Mouse (Mus musculus) intestine, embryonic 14.5 days (tissue): ENCODE measurements around the gene Mmp21. TPM values are rescaled to one million over a fixed set of nuclear protein-coding genes. Genes with fewer than 3 reads are reported as not detected.
"Not testable (repeated sequence)": the region's sequence is repeated elsewhere in the genome, so short reads cannot be mapped to it uniquely, and the experiment has no call there.

Source experiments
- ATAC-seq: fragments of 200-750 bp; cut with Nextera tagmentation; replicated peaks from 2 replicates; pipeline ENCODE4 v1.8.0; 2017; ENCODE audit warnings: low read depth, moderate number of reproducible peaks, moderate TSS enrichment, moderate library complexity; ENCODE audit not compliant: low FRiP score, low TSS enrichment
- DNase-seq: peaks from one replicate; pipeline ENCODE4 v3.0.0-alpha.2; 2018; ENCODE audit warnings: low spot score
- H3K27ac ChIP-seq: fragments of 300-500 bp; sonication (generic); 2 replicates; pipeline ENCODE4 v1.5.1; 2014; ENCODE audit warnings: low read depth, mild to moderate bottlenecking, control low read depth
- H3K27me3 ChIP-seq: fragments of 300-500 bp; sonication (generic); replicated peaks from 2 replicates; pipeline ENCODE4 v1.6.1; 2014; ENCODE audit warnings: low read length, control low read depth; ENCODE audit not compliant: control insufficient read depth, insufficient read depth
- H3K36me3 ChIP-seq: fragments of 300-500 bp; sonication (generic); 2 replicates; pipeline ENCODE4 v1.6.1; 2014; ENCODE audit warnings: low read length, control low read depth; ENCODE audit not compliant: control insufficient read depth, insufficient read depth
- H3K4me1 ChIP-seq: fragments of 300-500 bp; sonication (generic); replicated peaks from 2 replicates; pipeline ENCODE4 v1.6.1; 2014; ENCODE audit warnings: low read length, control low read depth, mixed read lengths; ENCODE audit not compliant: control insufficient read depth, insufficient read depth
- H3K4me2 ChIP-seq: fragments of 300-500 bp; sonication (generic); 2 replicates; pipeline ENCODE4 v1.6.1; 2014; ENCODE audit warnings: low read length
- H3K4me3 ChIP-seq: fragments of 300-500 bp; sonication (generic); 2 replicates; pipeline ENCODE4 v1.5.1; 2014; ENCODE audit warnings: low read depth, low read length, control low read depth, mixed read lengths
- H3K9ac ChIP-seq: fragments of 300-500 bp; sonication (generic); 2 replicates; pipeline ENCODE4 v1.6.1; 2014; ENCODE audit warnings: mild to moderate bottlenecking, low read length
- H3K9me3 ChIP-seq: fragments of 300-500 bp; sonication (generic); 2 replicates; pipeline ENCODE4 v1.6.1; 2016; ENCODE audit warnings: low read length, control low read depth; ENCODE audit not compliant: control insufficient read depth
- WGBS: fragments of 180-500 bp; shearing (Covaris S2); extraction: QIAGEN DNeasy Blood & Tissue Kit; methylation state at CpG from one replicate; pipeline ENCODE4 v1.1.7; 2014; 5-methylcytosine and 5-hydroxymethylcytosine counted together
- polyA plus RNA-seq: library from polyadenylated mRNA; unstranded; fragments of >200 nt; fragmentation: Nextera tagmentation; extraction: Ambion mirVana; gene quantifications from 2 replicates; pipeline ENCODE4 v1.2.1, GENCODE M21; 2014

Mmp21 gene
- polyA plus RNA-seq, 1 experiment from 2014 or later = not detected

DNA sequence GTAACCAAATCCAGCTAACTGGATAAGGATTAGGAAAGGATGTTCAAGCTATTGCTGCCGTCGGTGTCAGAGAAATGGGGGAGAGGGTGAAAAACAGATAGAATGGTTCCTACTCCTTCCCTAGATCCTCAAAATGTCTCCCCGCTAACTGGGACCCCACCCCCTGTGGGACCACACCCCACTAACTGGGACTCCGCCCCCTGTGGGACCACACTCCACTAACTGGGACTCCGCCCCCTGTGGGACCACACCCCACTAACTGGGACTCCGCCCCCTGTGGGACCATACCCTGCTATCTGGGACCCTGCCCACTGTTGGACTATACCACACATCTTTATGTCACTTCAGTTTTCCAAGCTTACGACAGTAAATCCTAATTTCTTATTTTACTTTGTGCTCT lies 24.0 kb upstream of the Mmp21 start:
- peaks cover 2% of the 10 kb centered on the region; the same call in 1 of the 2 replicates for H3K4me1 ChIP-seq
- no peak overlapping the region for H3K4me3 ChIP-seq
- H3K27ac ChIP-seq = no peak overlapping the region
- H3K9ac ChIP-seq = no peak overlapping the region
- peaks cover 5% of the 10 kb centered on the region; the same call in 1 of the 2 replicates for H3K9me3 ChIP-seq
- WGBS = 89% methylated on average over 7 of the region's 7 CpGs
- no peaks in the 10 kb centered on the region for H3K27me3 ChIP-seq
- H3K36me3 ChIP-seq = 0 out of 2 replicates have a peak, but pooled peaks cover 4% of the 10 kb centered on the region
- no peak for ATAC-seq
- no peak for DNase-seq
- no peak overlapping the region for H3K4me2 ChIP-seq

DNA sequence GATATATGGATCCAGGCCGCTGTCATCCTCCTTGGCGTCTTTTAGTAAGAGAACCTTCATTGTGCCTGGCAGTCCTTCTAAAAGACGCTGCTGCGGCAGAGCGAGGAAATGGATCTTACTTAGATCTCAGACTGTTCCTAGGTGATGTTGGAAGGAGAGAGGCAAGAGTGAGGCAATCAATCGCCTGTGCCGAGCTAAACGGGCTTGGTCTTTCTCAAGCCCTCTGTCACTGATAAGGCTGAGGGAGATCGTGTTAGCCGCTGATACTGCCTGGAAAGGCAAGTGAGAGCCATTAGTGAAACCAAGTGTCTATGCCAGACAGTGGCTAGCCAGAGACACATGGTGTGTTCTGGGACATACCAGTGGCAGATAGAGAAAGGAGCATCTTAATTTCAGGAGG lies 22.5 kb upstream of the Mmp21 start:
- H3K36me3 ChIP-seq = peaks cover 7% of the 10 kb centered on the region; the same call in 1 of the 2 replicates
- no peak overlapping the region for H3K4me2 ChIP-seq
- no peak overlapping the region for H3K9ac ChIP-seq
- H3K27ac ChIP-seq = no peak overlapping the region
- H3K4me3 ChIP-seq = no peak overlapping the region
- no peaks in the 10 kb centered on the region for H3K4me1 ChIP-seq
- 73% methylated on average over 10 of the region's 10 CpGs for WGBS
- DNase-seq (no peak), ATAC-seq (no peak)
- peaks cover under 1% of the 10 kb centered on the region; the same call in 1 of the 2 replicates for H3K9me3 ChIP-seq
- H3K27me3 ChIP-seq = no peaks in the 10 kb centered on the region

DNA sequence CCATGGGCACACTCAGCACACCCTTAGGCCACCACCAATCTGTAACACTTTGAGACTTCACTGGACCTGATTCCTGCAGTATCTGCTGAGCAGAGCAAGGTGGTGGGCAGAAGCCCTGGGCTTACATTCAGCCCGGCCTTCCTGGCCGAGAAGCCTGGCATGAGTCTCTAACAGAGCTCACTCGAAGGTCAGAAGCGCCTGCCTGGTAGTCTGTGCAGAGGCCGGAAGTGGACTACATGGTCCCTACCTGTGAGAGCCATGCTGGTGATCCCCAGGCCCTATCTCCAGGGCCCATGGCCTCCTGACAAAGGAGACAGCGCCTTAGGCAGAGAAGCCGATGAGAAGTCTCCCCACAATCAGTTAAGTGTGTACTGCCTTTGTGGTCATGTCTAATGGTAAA lies 21.5 kb upstream of the Mmp21 start:
- ATAC-seq = no peak
- WGBS = 92% methylated on average over 7 of the region's 7 CpGs
- no peaks in the 10 kb centered on the region for H3K9me3 ChIP-seq
- no peak overlapping the region for H3K4me3 ChIP-seq
- no peak overlapping the region for H3K27ac ChIP-seq
- no peak overlapping the region for H3K9ac ChIP-seq
- no peak for DNase-seq
- no peaks in the 10 kb centered on the region for H3K27me3 ChIP-seq
- H3K4me2 ChIP-seq = no peak overlapping the region
- H3K4me1 ChIP-seq = no peaks in the 10 kb centered on the region
- H3K36me3 ChIP-seq = peaks cover 13% of the 10 kb centered on the region; the same call in 1 of the 2 replicates

DNA sequence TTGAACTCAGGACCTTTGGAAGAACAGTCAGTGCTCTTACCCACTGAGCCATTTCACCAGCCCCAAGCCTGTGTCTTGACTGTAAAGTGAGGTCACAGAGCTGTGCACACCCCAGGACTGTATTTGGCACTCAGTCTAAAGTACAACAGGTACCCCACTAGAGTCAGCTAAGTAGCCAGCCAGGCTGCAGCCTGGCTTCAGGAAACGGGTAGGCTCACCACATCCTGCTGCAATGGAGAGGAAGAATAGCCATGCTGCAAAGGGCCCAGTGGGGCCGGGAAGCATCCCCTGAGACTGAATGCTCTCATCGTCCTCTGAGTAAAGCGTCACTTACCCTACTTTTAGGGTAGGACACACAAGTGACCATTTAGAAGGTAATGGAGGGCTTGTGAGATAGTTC lies 20.0 kb upstream of the Mmp21 start:
- Histone ChIP-seq H3K4me3 (no peak overlapping the region), H3K4me1 (no peaks in the 10 kb centered on the region), H3K9me3 (no peaks in the 10 kb centered on the region), H3K36me3 (peaks cover 13% of the 10 kb centered on the region; the same call in 1 of the 2 replicates), H3K27ac (no peak overlapping the region), H3K9ac (no peak overlapping the region), H3K27me3 (no peaks in the 10 kb centered on the region), H3K4me2 (no peak overlapping the region)
- WGBS = 87% methylated on average over 4 of the region's 4 CpGs
- ATAC-seq (no peak), DNase-seq (no peak)

DNA sequence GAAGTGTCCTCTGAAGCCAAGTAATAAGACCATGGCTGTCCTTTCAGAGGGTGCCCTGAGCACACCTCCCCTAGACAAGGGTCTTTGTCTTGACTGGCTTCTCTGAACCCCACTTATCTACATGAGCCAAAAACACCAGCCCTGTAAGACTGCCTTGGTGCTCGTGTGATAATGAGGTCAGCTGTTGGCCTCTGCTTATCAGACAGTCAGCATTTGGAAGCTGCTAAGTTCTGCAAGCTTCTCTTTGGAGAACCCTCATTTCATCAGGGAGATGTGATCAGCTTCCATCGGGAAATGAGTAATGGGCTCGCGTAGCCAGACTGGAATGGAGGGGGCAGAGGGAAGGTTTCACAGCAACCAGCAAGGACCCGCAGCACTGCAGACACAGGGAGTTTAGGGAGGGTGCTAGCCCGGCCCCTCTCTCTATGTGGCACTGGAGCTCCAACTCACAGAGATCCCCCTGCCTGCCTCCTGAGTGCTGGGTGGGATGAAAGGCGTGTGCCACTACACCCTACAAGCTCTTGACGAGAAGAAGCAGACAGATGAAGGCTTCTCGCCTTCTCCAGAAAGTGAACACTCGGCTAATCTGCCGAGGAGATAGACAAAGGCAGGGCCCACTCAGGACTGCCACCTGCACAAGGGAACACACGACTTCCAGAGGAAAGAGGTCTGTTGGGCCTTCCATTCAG lies 18.3 kb upstream of the Mmp21 start:
- ATAC-seq (no peak), DNase-seq (no peak)
- no peak overlapping the region for H3K4me3 ChIP-seq
- no peak overlapping the region for H3K9ac ChIP-seq
- H3K27ac ChIP-seq = no peak overlapping the region
- H3K4me2 ChIP-seq = no peak overlapping the region
- WGBS = 85% methylated on average over 12 of the region's 12 CpGs
- H3K36me3 ChIP-seq = peaks cover 13% of the 10 kb centered on the region; the same call in 1 of the 2 replicates
- no peaks in the 10 kb centered on the region for H3K9me3 ChIP-seq
- no peaks in the 10 kb centered on the region for H3K27me3 ChIP-seq
- H3K4me1 ChIP-seq = no peaks in the 10 kb centered on the region

DNA sequence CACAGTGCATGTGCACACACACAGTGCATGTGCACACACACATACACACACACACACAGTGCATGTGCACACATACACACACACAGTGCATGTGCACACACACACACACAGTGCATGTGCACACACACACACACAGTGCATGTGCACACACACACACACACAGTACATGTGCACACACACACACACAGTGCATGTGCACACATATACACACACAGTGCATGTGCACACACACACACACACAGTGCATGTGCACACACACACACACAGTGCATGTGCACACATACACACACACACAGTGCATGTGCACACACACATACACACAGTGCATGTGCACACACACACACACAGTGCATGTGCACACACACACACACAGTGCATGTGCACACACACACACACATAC lies 5.8 kb upstream of the Mmp21 start:
- not testable (repeated sequence) for H3K4me2 ChIP-seq, DNase-seq, H3K4me1 ChIP-seq, H3K27me3 ChIP-seq, H3K27ac ChIP-seq, H3K9ac ChIP-seq, ATAC-seq, H3K4me3 ChIP-seq
- Histone ChIP-seq H3K36me3 (peaks cover 15% of the 10 kb centered on the region), H3K9me3 (0 out of 2 replicates have a peak, but pooled peaks cover 10% of the 10 kb centered on the region)

DNA sequence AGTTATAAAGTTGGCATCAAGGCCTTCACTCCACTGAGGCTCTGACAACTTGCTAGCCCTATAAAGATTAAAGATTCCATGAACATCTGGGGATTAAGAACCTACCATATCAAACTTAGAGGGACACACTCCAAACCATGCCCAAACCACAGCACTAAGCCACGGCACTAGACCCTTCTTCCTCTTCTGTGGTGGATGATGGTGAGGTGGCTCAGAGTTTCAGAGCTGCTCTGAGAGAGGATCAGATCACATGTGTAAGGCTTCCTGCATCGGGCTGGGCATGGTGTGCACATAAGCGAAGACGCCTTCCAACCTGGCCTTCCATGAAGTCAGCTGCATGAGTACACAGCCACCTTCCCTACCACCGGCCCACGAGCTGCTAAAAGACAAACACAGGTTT lies 4.8 kb upstream of the Mmp21 start:
- Histone ChIP-seq H3K27ac (no peak overlapping the region), H3K9ac (no peak overlapping the region), H3K36me3 (peaks cover 8% of the 10 kb centered on the region; the same call in 1 of the 2 replicates), H3K9me3 (0 out of 2 replicates have a peak, but pooled peaks cover 10% of the 10 kb centered on the region), H3K4me3 (no peak overlapping the region), H3K27me3 (no peaks in the 10 kb centered on the region), H3K4me2 (no peak overlapping the region), H3K4me1 (no peaks in the 10 kb centered on the region)
- DNase-seq (no peak), ATAC-seq (no peak)
- 93% methylated on average over 6 of the region's 6 CpGs for WGBS

DNA sequence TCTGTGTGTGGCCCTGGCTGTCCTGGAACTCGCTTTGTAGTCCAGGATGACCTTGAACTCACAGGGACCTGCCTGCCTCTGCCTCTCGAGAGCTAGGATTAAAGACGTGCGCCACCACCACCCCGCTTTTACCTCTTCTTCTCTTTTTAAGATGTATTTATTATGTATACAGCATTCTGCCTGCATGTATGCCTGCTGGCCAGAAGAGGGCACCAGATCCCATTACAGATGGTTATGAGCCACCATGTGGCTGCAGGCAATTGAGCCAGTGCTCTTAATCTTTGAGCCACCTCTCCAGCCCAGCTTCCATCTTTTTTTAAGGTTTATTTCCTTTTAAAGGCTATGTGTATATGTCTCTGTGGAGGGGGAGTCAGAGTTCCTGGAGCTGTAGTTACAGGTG lies 4.2 kb upstream of the Mmp21 start:
- Histone ChIP-seq H3K27ac (no peak overlapping the region), H3K4me2 (no peak overlapping the region), H3K36me3 (peaks cover 8% of the 10 kb centered on the region; the same call in 1 of the 2 replicates), H3K9ac (no peak overlapping the region), H3K4me1 (no peaks in the 10 kb centered on the region), H3K9me3 (0 out of 2 replicates have a peak, but pooled peaks cover 10% of the 10 kb centered on the region), H3K4me3 (no peak overlapping the region), H3K27me3 (no peaks in the 10 kb centered on the region)
- ATAC-seq (no peak), DNase-seq (no peak)
- 83% methylated on average over 5 of the region's 5 CpGs for WGBS

DNA sequence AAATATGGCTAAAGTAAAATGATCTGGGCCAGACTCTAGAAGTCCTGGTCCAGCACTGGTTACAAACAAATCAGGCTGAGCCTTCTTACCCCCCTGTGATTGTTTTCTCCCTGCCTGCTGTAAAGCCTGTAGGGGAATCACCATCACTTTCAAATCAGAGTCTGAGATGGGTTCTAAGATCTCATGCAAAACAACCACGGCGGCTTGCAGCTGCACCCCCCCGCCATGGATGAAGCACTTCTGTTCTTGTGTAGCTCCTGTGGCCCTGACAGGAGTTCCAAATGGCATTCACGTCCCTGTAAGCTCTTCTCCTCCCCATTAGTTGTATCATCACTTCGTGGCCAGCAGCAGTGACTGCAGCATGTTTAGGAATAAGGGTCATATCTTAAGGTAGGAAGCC lies 3.8 kb upstream of the Mmp21 start:
- Histone ChIP-seq H3K36me3 (peaks cover 4% of the 10 kb centered on the region; the same call in 1 of the 2 replicates), H3K27ac (no peak overlapping the region), H3K4me1 (no peaks in the 10 kb centered on the region), H3K4me3 (no peak overlapping the region), H3K9ac (no peak overlapping the region), H3K9me3 (0 out of 2 replicates have a peak, but pooled peaks cover 7% of the 10 kb centered on the region), H3K27me3 (no peaks in the 10 kb centered on the region), H3K4me2 (no peak overlapping the region)
- WGBS = 80% methylated on average over 5 of the region's 5 CpGs
- no peak for ATAC-seq
- DNase-seq = no peak
